Mouse (Mus musculus) adrenal gland, postnatal 36 days (tissue): ENCODE results near the gene Zfp182. TPM values are rescaled to one million over a fixed set of nuclear protein-coding genes. Genes with fewer than 3 reads are reported as not detected.

Source experiments
- DNase-seq, 2 experiments: peaks; one replicate each; pipeline ENCODE4 v3.0.0; 2021; ENCODE audit warnings: mixed read lengths in 1 of 2
- long read RNA-seq, 2 experiments: library from polyadenylated mRNA; stranded (forward); transcript quantifications; one replicate each; pipeline ENCODE4 v2.0.0; 2021; ENCODE audit warnings: borderline sequencing depth in 2 of 2
- total RNA-seq, 2 experiments: library from RNA; stranded (reverse); gene quantifications; 2 replicates each; pipeline ENCODE4 v1.2.3; 2021

Gene Zfp182
- 1 to 10 TPM; 6.8 to 7.9 TPM for total RNA-seq
- long read RNA-seq, experiment 1: 0 reads
- long read RNA-seq, experiment 2, partial matches to known transcripts: 1 of 2 reads
- long read RNA-seq, experiment 2, other reads (novel, unspliced or antisense): 1 of 2 reads

GRCm38 (mm10) chrX:21061866-21062543 is at the start of gene Zfp182:
TSS of gene Zfp182 (minus strand) at chrX:21062316.
- DNase-seq: peak; percentile 84 to 85

DNA sequence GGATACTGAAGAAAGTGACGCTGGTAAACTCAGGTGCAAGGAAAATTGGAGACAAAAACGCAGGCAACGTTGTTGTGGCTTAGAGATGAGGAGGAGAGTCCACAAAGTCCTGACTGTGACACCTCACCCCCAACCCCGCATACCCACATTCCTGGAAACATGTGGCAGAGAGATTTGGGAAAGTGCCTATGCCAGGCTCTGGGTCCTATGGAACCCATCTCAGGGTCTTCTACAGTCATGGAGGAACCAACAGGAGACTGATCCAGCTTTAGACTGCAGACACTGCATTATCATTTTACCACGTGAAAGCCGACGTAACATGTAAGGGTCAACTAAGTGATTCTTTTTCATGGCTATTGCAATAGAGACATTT is 27.7 kb upstream of the Zfp182 start:
- no peak for DNase-seq

GRCm38 (mm10) chrX:21088983-21089866 is 27.1 kb upstream of the Zfp182 start, which contains the start of gene Zfp300:
TSS of gene Zfp300 (minus strand) at chrX:21089527.
- peak; percentile 76 to 80 for DNase-seq

- DNase-seq: no peak
Observed at GRCm38 (mm10) chrX:21088645-21088982, 26.5 kb upstream of the Zfp182 start.

GRCm38 (mm10) chrX:21068106-21068505 is 6.0 kb upstream of the Zfp182 start, which contains the start of gene Spaca5:
TSS of gene Spaca5 (plus strand) at chrX:21068406.
- no peak for DNase-seq

DNA sequence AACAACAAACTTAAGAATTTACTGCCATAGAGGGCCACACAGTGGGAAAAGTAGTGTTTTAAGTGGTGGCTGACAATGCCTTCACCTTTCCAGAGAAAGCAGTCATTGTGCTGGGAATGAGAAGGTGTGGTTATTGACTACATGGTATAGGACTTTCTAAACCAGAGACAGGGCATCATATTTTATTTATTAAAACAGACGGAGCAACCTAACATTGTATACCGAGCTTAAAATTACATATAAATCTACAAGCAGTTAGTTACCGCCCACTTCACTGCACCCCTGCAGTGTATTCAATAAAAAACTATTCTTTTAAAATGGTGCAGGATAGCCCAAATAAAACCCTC is 401 bp upstream of the Zfp182 start:
- DNase-seq: no peak

- DNase-seq: no peak
Observed at GRCm38 (mm10) chrX:21061460-21061859, 656 bp downstream of the Zfp182 start.

- no peak for DNase-seq
Observed at GRCm38 (mm10) chrX:20980901-20981300, 81.2 kb downstream of the Zfp182 start.

Other genes with a start within 250 kb of the Zfp182 start
- 10 to 100 TPM; 21.1 to 37.5 TPM for gene Timp1, start 192.2 kb downstream of the Zfp182 start, total RNA-seq
- 1 to 10 TPM; 6.4 to 7.9 TPM for gene Syn1, start 141.3 kb downstream of the Zfp182 start, total RNA-seq
- 10 to 100 TPM in 1 of 2 experiments, 1 to 10 TPM in 1; 7.0 to 13.7 TPM for gene Cfp, start 130.8 kb downstream of the Zfp182 start, total RNA-seq
- gene Elk1, start 111.7 kb downstream of the Zfp182 start, total RNA-seq: 10 to 100 TPM; 12.2 to 14.9 TPM
- 10 to 100 TPM; 35.2 to 39.3 TPM for gene Uxt, start 100.3 kb downstream of the Zfp182 start, total RNA-seq
- gene Spaca5, start 6.1 kb upstream of the Zfp182 start, total RNA-seq: not detected
- gene Zfp300, start 27.2 kb upstream of the Zfp182 start, total RNA-seq: 1 to 10 TPM; 1.3 to 2.0 TPM
- not detected for gene Ssxa1, start 53.5 kb upstream of the Zfp182 start, total RNA-seq
- not detected for gene Gm21876, start 113.3 kb upstream of the Zfp182 start, total RNA-seq